Mouse (Mus musculus) gastrocnemius, postnatal 25 days (tissue): ENCODE measurements around the gene Olfr113. TPM values are rescaled to one million over a fixed set of nuclear protein-coding genes. Genes with fewer than 3 reads are reported as not detected.
"Not testable (repeated sequence)": the region's sequence is repeated elsewhere in the genome, so short reads cannot be mapped to it uniquely, and the experiment has no call there.

Experiments
- DNase-seq: peaks from one replicate; pipeline ENCODE4 v3.0.0; 2022
- long read RNA-seq, 2 experiments: library from polyadenylated mRNA; stranded (forward); transcript quantifications; one replicate each; pipeline ENCODE4 v2.0.0; 2021
- total RNA-seq, 2 experiments: library from RNA; stranded (reverse); gene quantifications; 1 replicate in 1 of 2; 2 replicates in 1 of 2; pipeline ENCODE4 v1.2.3; 2021

Gene Olfr113
- not detected for total RNA-seq
- long read RNA-seq, experiment 1 = 0 reads
- long read RNA-seq, experiment 2 = 0 reads

- DNase-seq = no peak
Observed at GRCm38 (mm10) chr17:37577563-37577962, at the start of gene Olfr113. Gene Olfr113 (minus strand): TSS chr17:37577663.

- DNase-seq = no peak
Observed at GRCm38 (mm10) chr17:37627009-37627408, 49.5 kb upstream of the Olfr113 start, which contains the start of the genes Olfr115 and Olfr116. Gene Olfr115 (minus strand): TSS chr17:37627109. Gene Olfr116 (minus strand): TSS chr17:37627199.

GRCm38 (mm10) chr17:37592643-37593042 lies 15.2 kb upstream of the Olfr113 start, which contains the start of gene Olfr114:
Gene Olfr114 (minus strand): TSS chr17:37592743.
- DNase-seq = no peak

- no peak for DNase-seq
Observed at GRCm38 (mm10) chr17:37569351-37569750, 8.1 kb downstream of the Olfr113 start, which contains the start of gene Olfr112. Gene Olfr112 (minus strand): TSS chr17:37569451.

- no peak for DNase-seq
Observed at GRCm38 (mm10) chr17:37558913-37559615, 18.4 kb downstream of the Olfr113 start.

GRCm38 (mm10) chr17:37543800-37544435 lies 33.5 kb downstream of the Olfr113 start:
- no peak for DNase-seq

- DNase-seq = no peak
Observed at GRCm38 (mm10) chr17:37541454-37542119, 35.9 kb downstream of the Olfr113 start.

- DNase-seq = not testable (repeated sequence)
Observed at GRCm38 (mm10) chr17:37538416-37538815, 39.0 kb downstream of the Olfr113 start.

- DNase-seq = no peak
Observed at GRCm38 (mm10) chr17:37535173-37535572, 42.3 kb downstream of the Olfr113 start.

GRCm38 (mm10) chr17:37525427-37525826 lies 52.0 kb downstream of the Olfr113 start:
- not testable (repeated sequence) for DNase-seq

GRCm38 (mm10) chr17:37524612-37525011 lies 52.9 kb downstream of the Olfr113 start:
- not testable (repeated sequence) for DNase-seq

Other genes starting within 250 kb of the Olfr113 start
- gene Olfr103, start 238.0 kb downstream of the Olfr113 start, total RNA-seq = not detected
- not detected for gene Olfr104-ps, start 218.1 kb downstream of the Olfr113 start, total RNA-seq
- not detected for gene Olfr105-ps, start 198.6 kb downstream of the Olfr113 start, total RNA-seq
- gene Olfr106-ps, start 187.3 kb downstream of the Olfr113 start, total RNA-seq = not detected
- not detected for gene Olfr107, start 178.4 kb downstream of the Olfr113 start, total RNA-seq
- not detected for gene Olfr108, start 132.2 kb downstream of the Olfr113 start, total RNA-seq
- not detected for gene Olfr109, start 118.7 kb downstream of the Olfr113 start, total RNA-seq
- gene H2-M2, start 94.1 kb downstream of the Olfr113 start, total RNA-seq = not detected
- gene Olfr110, start 85.2 kb downstream of the Olfr113 start, total RNA-seq = not detected
- not detected for gene Olfr111, start 69.6 kb downstream of the Olfr113 start, total RNA-seq
- gene Olfr112, start 8.2 kb downstream of the Olfr113 start, total RNA-seq = not detected
- gene Olfr114, start 15.1 kb upstream of the Olfr113 start, total RNA-seq = not detected
- not detected for gene Olfr115, start 49.4 kb upstream of the Olfr113 start, total RNA-seq
- gene Olfr116, start 49.5 kb upstream of the Olfr113 start, total RNA-seq = not detected
- not detected for gene Olfr117, start 86.1 kb upstream of the Olfr113 start, total RNA-seq
- gene Olfr118, start 89.3 kb upstream of the Olfr113 start, total RNA-seq = not detected
- not detected for gene Olfr119, start 118.9 kb upstream of the Olfr113 start, total RNA-seq
- not detected for gene Olfr120, start 144.1 kb upstream of the Olfr113 start, total RNA-seq
- gene Olfr121, start 171.2 kb upstream of the Olfr113 start, total RNA-seq = not detected
- not detected for gene Olfr122, start 190.9 kb upstream of the Olfr113 start, total RNA-seq
- not detected for gene Olfr123, start 215.9 kb upstream of the Olfr113 start, total RNA-seq
- gene Olfr124, start 222.2 kb upstream of the Olfr113 start, total RNA-seq = not detected